Mouse (Mus musculus) 3134 (cell line): ENCODE measurements around the gene Gsk3b.
A peak's percentile ranks its signal among the peaks of the same experiment; 100 is the strongest.

Source experiments
- DNase-seq: peaks from one replicate; pipeline ENCODE4 v3.0.0-alpha.2; 2011; ENCODE audit warnings: low spot score; ENCODE audit not compliant: insufficient read length; ENCODE audit errors: extremely low read depth

The Gsk3b gene

DNA sequence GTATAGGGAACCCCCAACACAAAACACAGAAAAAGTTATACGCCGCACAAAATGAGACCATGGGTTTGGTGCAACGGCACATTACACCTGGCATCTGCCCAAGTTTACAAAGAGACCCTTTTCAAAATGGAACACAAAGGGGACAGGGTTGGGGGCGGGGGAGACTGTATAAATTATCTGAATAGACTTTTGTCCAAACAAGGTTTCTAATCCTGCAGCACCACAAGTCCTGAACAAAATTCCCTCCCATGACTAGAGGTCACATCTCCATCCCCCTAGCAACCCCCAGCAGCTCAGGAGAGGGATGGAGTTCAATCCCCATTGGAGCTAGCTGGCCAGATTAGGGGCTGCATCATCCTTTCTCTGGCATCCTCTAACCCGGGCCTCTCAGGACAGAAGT is 183.7 kb downstream of the Gsk3b start:
- DNase-seq: no peak

DNA sequence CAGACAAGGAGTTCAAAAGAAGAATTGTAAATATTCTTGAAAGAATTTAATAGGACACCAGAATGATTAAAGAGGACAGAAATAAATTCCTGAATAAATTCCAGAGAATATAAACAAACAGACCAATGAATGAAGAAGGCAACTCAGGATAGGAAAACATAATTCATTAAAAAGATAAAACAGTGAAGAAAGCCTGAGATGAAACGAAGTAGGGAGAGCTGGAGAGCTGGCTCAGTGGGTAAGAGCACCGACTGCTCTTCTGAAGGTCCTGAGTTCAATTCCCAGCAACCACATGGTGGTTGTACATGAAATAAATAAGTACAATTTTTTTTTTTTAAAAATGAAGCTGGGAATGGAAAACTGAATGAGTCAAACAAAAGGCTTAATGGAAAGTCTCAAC is 185.9 kb downstream of the Gsk3b start:
- DNase-seq: no peak

DNA sequence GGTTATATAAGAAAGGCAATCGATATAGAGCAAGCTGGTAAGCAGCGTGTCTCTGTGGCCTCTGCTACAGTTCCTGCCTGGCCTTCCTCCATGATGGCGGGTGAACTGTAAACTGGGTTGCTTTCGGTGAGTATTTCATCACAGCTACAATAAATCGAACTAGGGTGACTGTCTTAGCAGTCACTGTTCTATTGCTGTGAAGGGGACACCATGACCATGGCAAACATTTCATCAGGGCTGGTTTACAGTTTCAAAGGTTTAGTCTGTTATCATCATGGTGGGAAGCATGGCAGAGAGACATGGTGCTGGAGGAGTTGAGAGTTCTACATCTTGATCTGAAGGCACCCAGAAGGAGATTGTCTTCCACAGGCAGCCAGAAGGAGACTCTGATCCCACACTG is 191.0 kb downstream of the Gsk3b start:
- no peak for DNase-seq

DNA sequence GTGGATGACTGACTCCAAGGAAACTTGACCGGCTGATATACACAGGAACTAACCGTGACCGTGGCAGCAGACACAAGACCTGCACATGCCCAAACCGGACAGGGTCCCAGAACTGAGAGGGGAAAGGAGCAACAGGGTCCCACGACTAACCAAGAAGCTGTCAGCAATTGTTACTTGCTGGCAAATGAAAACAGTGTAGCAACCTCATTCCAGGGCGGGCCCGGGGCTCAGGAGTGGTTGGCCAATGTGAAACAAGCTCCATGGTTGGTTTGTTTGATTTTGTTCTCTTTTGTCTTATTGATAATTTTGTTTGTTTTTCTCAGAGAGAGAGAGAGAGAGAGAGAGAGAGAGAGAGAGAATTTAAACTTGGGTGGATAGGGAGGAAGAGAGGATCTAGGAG is 192.2 kb downstream of the Gsk3b start:
- no peak for DNase-seq

DNA sequence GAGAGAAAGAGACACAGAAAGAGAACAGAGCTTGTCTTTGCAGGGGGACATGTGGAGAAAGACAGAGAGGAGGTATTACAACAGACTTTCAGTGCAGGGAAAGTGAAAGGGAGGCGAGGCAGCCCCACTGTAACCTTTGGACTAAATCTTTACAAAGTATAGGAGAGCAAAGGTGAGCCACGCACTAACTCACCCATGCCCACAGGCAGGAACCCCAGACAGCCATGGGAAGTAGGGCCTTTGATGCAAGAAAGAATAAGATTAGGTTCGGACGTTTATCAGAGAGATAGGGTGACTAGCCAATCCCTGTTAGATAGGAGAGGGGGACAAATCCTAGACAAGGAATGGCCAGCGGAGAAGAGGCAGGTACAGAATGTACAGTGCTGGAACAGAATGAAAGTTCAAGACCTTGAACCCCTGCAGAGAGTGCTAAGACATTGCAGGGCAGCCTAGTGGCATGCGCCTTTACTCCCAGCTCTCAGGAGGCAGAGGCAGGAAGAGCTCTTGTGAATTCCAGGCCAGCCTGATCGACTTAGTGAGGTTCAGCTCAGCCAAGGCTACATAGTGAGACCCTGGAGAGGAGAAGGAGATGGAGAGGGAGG is 193.9 kb downstream of the Gsk3b start:
- DNase-seq: no peak

DNA sequence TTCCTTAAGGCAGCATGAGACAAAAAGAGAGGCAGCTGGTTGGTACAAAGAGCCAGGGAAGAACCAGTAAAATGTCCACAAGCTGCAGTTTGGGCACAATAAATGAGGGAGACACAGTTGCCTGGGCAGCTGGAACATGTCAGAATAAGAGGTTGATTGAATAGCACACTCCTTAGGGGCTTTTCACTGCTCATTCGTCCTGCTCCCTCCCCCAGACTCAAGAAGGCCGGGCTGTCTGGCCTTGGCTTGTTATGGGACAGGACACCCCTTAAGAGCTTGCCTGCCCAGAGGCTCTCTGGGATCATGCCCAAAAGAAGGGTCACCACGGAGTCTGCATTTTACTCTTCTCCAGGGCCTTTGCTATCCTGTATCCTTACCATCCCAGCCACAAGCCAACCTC is 194.5 kb downstream of the Gsk3b start:
- DNase-seq: no peak

DNA sequence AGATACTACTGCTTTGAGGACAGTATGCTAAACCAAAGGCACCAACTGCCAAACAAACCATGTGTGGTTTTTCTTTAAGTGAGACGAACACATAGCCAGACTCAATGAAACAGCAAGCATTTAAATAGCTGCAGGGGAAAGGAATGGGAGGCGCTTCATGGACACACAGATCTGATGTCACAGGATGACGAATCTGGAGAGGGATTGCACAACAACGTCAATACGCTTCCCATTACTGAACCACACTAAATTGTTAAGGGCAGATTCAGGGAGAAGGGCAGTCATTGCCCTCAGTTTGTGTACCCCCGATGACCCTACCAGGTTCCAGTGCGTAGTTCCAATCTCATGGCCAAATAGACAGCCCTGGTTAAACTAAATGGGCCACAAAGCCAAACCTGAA is 197.0 kb downstream of the Gsk3b start:
- DNase-seq: no peak

DNA sequence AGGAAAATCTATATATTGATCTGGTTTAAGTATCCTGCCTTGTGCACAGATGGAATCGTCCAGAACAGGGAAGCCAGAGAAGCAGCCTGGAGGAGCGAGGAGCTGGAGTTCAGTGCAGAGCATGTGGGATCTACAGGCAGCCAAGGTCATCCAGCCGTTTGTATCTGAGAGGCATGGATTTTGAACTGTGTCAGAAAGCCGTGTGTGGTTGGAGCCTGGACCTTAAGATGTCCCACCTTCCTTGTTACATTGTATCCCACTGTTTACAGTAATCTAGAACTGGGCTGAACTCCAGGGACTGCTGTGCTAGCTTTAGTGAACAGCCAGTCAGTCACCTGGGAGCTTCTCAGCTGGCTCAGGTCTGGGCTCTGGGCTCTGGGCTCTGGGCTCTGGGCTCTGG is 197.7 kb downstream of the Gsk3b start:
- no peak for DNase-seq

DNA sequence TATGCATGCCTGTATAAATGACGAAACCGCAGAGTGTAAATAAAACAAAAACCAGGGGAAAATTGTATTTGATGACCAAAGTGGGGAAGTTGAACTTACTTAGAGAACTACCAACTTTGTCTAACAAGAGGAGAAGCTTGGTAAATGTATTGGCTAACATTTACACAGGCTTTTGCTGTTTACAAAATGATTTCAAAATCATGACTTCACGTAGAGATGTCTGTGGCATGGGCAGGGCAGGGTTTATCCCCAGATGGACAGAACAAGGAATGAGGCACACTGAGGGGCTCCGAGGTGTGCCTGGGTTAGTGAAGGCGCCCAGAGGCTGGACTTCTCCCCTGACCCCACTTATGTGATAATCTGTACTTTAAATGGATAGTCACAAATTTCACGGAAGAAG is 198.6 kb downstream of the Gsk3b start:
- DNase-seq: no peak

DNA sequence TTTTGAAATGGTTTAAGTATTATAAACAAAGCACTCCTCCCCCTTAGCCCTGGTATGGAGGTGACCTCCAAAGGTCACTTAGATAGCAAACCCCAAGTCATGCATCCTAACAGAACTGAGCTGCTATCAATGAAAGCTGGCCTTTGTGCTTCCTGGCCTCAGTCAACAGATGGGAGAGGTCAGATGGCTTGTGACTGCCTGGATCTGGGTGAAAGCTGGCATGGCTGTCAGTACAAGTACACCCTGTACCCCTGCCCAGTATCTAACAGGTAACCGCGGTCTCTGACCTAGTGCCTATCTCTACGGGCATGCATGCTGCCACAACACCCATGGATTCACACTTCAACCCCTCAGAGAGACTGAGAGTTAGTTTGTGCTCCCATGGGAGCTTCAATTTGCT is 199.0 kb downstream of the Gsk3b start:
- no peak for DNase-seq

DNA sequence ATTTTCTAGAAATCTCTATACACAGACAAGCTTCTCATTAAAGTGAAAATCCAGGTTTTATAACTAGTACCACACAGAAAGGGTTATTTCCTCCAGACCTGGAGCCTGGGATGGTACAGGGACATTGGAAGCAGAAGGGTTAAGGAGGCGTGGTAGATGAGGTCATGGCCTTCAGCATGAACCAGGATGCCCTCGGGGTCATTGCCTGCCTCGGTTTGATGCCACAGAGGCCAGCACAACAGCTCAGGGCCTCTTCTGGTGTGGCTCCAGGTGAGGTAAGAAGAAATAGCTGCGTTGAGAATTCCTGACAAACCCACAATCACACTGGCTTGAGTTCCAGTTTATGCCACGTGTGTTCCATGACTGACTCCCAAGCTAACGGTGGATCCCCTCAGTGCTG is 200.1 kb downstream of the Gsk3b start:
- no peak for DNase-seq

DNA sequence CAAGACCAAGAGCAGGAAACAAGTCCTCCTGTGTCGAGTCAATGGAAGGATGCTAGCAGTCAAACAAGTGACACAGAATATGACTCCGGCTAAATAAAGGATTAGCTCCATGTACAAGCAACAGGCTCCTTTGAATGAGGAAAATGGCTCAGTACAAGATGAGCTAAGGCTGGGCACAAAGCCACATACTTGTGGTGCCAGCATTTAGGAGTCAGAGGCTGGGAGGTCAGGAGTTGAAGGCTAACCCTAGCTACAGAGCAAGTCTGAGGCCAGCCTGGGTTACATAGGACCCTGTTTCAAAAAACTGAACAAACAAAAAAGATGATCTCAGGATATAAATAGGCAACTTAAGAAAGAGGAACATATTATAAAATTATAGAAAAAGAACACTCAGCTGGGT is 201.3 kb downstream of the Gsk3b start:
- no peak for DNase-seq

DNA sequence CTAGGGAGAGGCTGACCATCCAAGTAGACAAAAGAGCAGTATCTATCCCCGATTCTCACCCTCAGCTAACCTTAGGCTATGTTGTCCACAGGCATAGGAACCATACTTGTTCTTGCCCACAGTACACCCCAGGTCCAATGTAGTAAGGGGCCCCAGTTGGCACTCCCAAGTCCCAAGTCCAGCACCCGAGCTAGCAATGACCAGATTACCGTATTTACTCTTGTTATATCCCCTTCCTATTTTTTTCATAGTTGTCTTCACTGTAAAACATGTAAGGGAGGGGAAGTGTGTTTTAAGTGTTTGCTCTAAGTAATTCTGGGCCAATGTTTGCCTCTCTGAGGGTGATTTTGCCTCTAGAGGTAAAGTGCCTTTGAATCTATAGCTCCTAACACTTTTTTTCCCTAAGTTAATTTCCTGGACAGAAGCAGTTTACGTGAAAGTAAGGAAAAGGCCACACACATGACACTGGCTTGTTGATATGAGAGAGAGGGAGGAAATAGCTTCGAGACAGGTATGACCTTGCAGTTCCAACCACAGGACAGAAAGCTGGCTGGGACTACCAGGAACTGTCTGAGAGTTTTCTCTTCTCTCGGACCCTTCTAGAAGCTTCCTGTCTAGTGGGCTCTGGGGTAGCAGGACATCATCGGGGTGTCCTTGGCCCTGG is 206.0 kb downstream of the Gsk3b start, which contains the start of gene Nr1i2:
TSS of gene Nr1i2 (minus strand) at position 140 of the 664 bp plus-strand sequence.
- DNase-seq: no peak

DNA sequence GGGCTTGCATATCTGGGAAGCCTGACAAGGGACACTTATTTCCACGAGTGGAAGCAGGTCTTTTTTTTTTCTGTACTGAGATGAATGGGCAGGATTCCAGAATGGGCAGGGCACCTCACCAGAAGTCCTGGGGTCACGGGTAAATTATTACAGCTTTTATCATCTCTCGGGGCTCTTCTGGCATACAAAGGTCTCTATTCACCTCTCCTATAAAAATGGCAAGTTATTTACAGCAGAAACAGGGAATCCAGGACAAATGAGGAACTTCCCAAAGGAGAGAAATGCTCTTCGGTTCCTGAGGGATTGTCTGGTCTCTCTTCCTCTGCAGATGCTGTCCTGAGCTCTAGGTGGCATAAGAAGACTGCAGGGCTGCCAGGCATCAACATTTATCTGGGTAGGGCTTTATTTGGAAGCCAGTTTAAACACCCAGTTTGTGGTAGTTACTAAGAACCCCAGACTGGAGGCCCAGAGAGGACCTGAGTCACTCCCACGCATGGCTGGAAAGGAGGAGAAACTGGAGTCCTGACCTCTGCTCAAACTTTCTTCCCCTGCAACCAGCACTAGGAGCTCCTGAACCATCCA is 206.6 kb downstream of the Gsk3b start:
- DNase-seq: peak; percentile 11
